Mouse (Mus musculus): ENCODE measurements at regions not wholly inside any gene's neighbourhood (a gene's known extent, or its start where the extent isn't known, plus 50 kb on each side); places are given as distances from the start of the nearest gene placed in this dataset.

GRCm38 (mm10) chr16:8944412-8945102 lies 114.7 kb downstream of the 1810013L24Rik start:
- no peak overlapping the region for H3K4me2 ChIP-seq (replicated peaks; ENCODE audit: low read depth, low read length)
- no peak overlapping the region for H3K4me3 ChIP-seq (ENCODE audit: low read depth, low read length)
- H3K36me3 ChIP-seq (ENCODE audit: control insufficient read depth, insufficient read depth, low read length): no peaks in the 10 kb centered on the region
- H3K9me3 ChIP-seq (ENCODE audit: control insufficient read depth, low read depth, low read length): no peaks in the 10 kb centered on the region
- 32% methylated on average over 5 of the region's 5 CpGs for WGBS
- no peak overlapping the region for H3K9ac ChIP-seq (replicated peaks; ENCODE audit: low read depth, low read length)
- no peaks in the 10 kb centered on the region for H3K27me3 ChIP-seq (ENCODE audit: control insufficient read depth, insufficient read depth, low read length)
- no peak overlapping the region for H3K27ac ChIP-seq (ENCODE audit: low read length)
- H3K4me1 ChIP-seq (ENCODE audit: control insufficient read depth, insufficient read depth, low read length): no peaks in the 10 kb centered on the region
- no peak for ATAC-seq (ENCODE audit: insufficient number of reproducible peaks, insufficient read depth, low FRiP score, low read depth)

DNA sequence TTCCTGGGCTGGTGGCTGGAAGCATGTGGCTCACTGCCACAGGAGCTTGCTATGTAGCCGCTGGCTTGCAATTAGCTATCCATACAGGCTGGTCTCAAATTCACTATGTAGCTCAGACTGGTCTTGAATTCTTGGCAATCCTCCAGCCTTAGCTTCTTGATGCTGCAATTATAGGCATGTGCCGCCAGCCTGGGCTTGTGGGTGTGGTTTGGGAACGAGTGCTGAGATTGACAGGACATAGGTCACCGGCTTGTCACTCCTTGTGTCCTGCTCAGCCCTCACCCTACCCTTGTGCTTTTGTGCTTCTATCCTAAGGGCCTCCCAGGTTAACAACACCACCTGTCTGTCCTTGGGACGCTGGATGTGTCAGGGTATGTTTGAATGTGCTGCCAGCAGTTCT lies 117.9 kb downstream of the 1810013L24Rik start:
- ATAC-seq (ENCODE audit: insufficient number of reproducible peaks, insufficient read depth, low FRiP score, low read depth): no peak
- H3K4me3 ChIP-seq (ENCODE audit: low read depth, low read length): no peak overlapping the region
- H3K27me3 ChIP-seq (ENCODE audit: control insufficient read depth, insufficient read depth, low read length): no peaks in the 10 kb centered on the region
- H3K27ac ChIP-seq (ENCODE audit: low read length): no peak overlapping the region
- WGBS: 63% methylated on average over 5 of the region's 5 CpGs
- H3K9me3 ChIP-seq (ENCODE audit: control insufficient read depth, low read depth, low read length): no peaks in the 10 kb centered on the region
- no peak overlapping the region for H3K4me2 ChIP-seq (replicated peaks; ENCODE audit: low read depth, low read length)
- H3K4me1 ChIP-seq (ENCODE audit: control insufficient read depth, insufficient read depth, low read length): no peaks in the 10 kb centered on the region
- no peak overlapping the region for H3K9ac ChIP-seq (replicated peaks; ENCODE audit: low read depth, low read length)
- H3K36me3 ChIP-seq (ENCODE audit: control insufficient read depth, insufficient read depth, low read length): no peaks in the 10 kb centered on the region

DNA sequence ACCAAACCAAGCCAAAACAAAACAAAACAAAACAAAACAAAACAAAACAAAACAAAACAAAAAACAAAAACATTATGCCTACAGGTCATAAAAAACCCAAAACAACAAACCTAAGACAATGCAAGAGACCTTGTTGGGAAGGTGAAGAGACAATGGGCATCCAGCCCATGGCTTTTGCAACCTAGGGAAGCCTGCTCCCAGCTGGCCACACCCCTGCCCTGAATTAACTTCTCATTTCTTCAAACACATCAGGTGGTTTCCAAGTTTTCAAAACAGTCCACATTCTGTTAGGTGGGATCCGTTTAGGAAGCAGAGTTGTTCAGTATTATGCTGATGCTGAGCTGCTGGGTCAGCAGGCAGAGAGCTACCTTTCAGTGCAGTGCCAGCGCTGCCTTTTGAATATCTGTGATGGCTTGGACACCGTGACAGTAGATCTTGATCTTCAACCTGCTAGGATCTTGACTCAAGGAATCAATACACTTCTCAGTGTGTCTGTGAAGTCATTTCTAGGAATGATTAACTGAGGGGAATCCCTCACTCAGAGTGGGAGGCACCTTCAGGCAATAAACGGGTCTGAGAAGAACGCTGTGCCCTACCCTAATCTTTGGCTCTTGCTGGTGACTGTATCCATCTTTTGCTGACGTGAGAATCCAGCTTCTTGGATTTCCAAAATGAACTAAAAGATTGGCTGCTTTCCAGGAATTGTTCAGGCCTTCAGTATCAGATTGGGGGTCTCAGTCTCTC lies 121.4 kb downstream of the 1810013L24Rik start:
- Histone ChIP-seq H3K4me3 (ENCODE audit: low read depth, low read length) (no peak overlapping the region), H3K9ac (replicated peaks; ENCODE audit: low read depth, low read length) (no peak overlapping the region), H3K36me3 (ENCODE audit: control insufficient read depth, insufficient read depth, low read length) (no peaks in the 10 kb centered on the region), H3K27me3 (ENCODE audit: control insufficient read depth, insufficient read depth, low read length) (no peaks in the 10 kb centered on the region), H3K4me1 (ENCODE audit: control insufficient read depth, insufficient read depth, low read length) (no peaks in the 10 kb centered on the region), H3K9me3 (ENCODE audit: control insufficient read depth, low read depth, low read length) (no peaks in the 10 kb centered on the region), H3K4me2 (replicated peaks; ENCODE audit: low read depth, low read length) (no peak overlapping the region), H3K27ac (ENCODE audit: low read length) (no peak overlapping the region)
- ATAC-seq (ENCODE audit: insufficient number of reproducible peaks, insufficient read depth, low FRiP score, low read depth): no peak
- WGBS: 54% methylated on average over 6 of the region's 6 CpGs

DNA sequence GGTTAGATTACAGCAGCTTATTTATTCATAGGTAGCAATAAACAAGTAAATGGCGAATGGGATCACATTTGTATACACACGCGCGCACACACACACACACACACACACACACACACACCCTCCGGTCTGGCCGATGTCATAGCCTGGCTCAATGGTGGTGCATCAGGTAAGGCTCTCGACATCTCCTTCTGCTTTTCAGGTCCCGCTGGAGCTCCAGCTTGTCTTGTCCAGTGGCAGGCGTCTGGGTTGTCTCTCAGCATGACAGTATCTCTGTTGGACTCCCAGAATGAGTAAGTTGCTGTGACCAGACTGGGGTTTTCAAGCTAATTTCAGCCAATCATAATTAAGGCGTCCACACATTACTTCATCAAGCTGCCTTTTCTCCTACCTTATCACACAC lies 131.8 kb downstream of the 1810013L24Rik start:
- Histone ChIP-seq H3K9me3 (ENCODE audit: control insufficient read depth, low read depth, low read length) (no peaks in the 10 kb centered on the region), H3K27me3 (ENCODE audit: control insufficient read depth, insufficient read depth, low read length) (no peaks in the 10 kb centered on the region), H3K9ac (replicated peaks; ENCODE audit: low read depth, low read length) (no peak overlapping the region), H3K27ac (ENCODE audit: low read length) (no peak overlapping the region), H3K4me1 (ENCODE audit: control insufficient read depth, insufficient read depth, low read length) (no peaks in the 10 kb centered on the region), H3K4me2 (replicated peaks; ENCODE audit: low read depth, low read length) (no peak overlapping the region), H3K4me3 (ENCODE audit: low read depth, low read length) (no peak overlapping the region), H3K36me3 (ENCODE audit: control insufficient read depth, insufficient read depth, low read length) (no peaks in the 10 kb centered on the region)
- 0 out of 2 replicates have a peak, but pooled peaks have one; percentile 10 for ATAC-seq (ENCODE audit: insufficient number of reproducible peaks, insufficient read depth, low FRiP score, low read depth)
- 46% methylated on average over 10 of the region's 10 CpGs for WGBS

- Histone ChIP-seq H3K4me2 (replicated peaks; ENCODE audit: low read depth, low read length) (no peak overlapping the region), H3K4me1 (ENCODE audit: control insufficient read depth, insufficient read depth, low read length) (no peaks in the 10 kb centered on the region), H3K36me3 (ENCODE audit: control insufficient read depth, insufficient read depth, low read length) (no peaks in the 10 kb centered on the region), H3K9me3 (ENCODE audit: control insufficient read depth, low read depth, low read length) (no peaks in the 10 kb centered on the region), H3K27me3 (ENCODE audit: control insufficient read depth, insufficient read depth, low read length) (no peaks in the 10 kb centered on the region), H3K9ac (replicated peaks; ENCODE audit: low read depth, low read length) (no peak overlapping the region), H3K4me3 (ENCODE audit: low read depth, low read length) (no peak overlapping the region), H3K27ac (ENCODE audit: low read length) (no peak overlapping the region)
- ATAC-seq (ENCODE audit: insufficient number of reproducible peaks, insufficient read depth, low FRiP score, low read depth): no peak
- WGBS: 82% methylated on average over 7 of the region's 7 CpGs
These were observed 163.8 kb downstream of the 1810013L24Rik start for GRCm38 (mm10) chr16:8993521-8994250.

GRCm38 (mm10) chr16:8994521-8994920 lies 164.6 kb downstream of the 1810013L24Rik start:
- H3K4me3 ChIP-seq (ENCODE audit: low read depth, low read length): no peak overlapping the region
- no peak overlapping the region for H3K4me2 ChIP-seq (replicated peaks; ENCODE audit: low read depth, low read length)
- H3K36me3 ChIP-seq (ENCODE audit: control insufficient read depth, insufficient read depth, low read length): no peaks in the 10 kb centered on the region
- WGBS: 97% methylated on average over 1 of the region's 1 CpGs
- no peak overlapping the region for H3K27ac ChIP-seq (ENCODE audit: low read length)
- no peak overlapping the region for H3K9ac ChIP-seq (replicated peaks; ENCODE audit: low read depth, low read length)
- H3K9me3 ChIP-seq (ENCODE audit: control insufficient read depth, low read depth, low read length): no peaks in the 10 kb centered on the region
- H3K27me3 ChIP-seq (ENCODE audit: control insufficient read depth, insufficient read depth, low read length): no peaks in the 10 kb centered on the region
- no peaks in the 10 kb centered on the region for H3K4me1 ChIP-seq (ENCODE audit: control insufficient read depth, insufficient read depth, low read length)
- ATAC-seq (ENCODE audit: insufficient number of reproducible peaks, insufficient read depth, low FRiP score, low read depth): no peak

DNA sequence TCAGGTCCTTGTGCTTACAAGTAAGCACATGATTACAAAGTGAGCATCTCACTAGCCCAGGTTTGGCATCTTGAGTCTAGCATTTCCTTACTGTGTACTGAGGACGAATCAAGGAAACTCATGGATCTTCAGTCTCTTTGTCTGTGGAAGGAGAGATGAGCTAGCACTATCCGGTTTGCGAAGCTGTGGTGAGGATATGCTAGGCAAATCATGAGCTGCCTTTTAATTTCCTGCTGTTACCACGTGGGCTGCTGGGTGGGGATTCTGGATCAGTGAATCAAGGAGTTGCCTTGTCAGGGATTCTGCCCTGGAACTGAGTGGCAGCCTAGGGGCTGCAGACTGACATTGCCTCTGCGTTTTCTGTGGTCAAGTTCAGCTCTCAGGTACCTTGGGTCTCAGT lies 167.3 kb downstream of the 1810013L24Rik start:
- 69% methylated on average over 5 of the region's 5 CpGs for WGBS
- no peak for ATAC-seq (ENCODE audit: insufficient number of reproducible peaks, insufficient read depth, low FRiP score, low read depth)
- no peak overlapping the region for H3K9ac ChIP-seq (replicated peaks; ENCODE audit: low read depth, low read length)
- no peaks in the 10 kb centered on the region for H3K36me3 ChIP-seq (ENCODE audit: control insufficient read depth, insufficient read depth, low read length)
- H3K9me3 ChIP-seq (ENCODE audit: control insufficient read depth, low read depth, low read length): no peaks in the 10 kb centered on the region
- H3K27me3 ChIP-seq (ENCODE audit: control insufficient read depth, insufficient read depth, low read length): no peaks in the 10 kb centered on the region
- no peak overlapping the region for H3K4me2 ChIP-seq (replicated peaks; ENCODE audit: low read depth, low read length)
- H3K27ac ChIP-seq (ENCODE audit: low read length): no peak overlapping the region
- H3K4me3 ChIP-seq (ENCODE audit: low read depth, low read length): no peak overlapping the region
- H3K4me1 ChIP-seq (ENCODE audit: control insufficient read depth, insufficient read depth, low read length): no peaks in the 10 kb centered on the region

- peak; percentile 23; the same call in 1 of the 2 replicates for ATAC-seq (ENCODE audit: insufficient number of reproducible peaks, insufficient read depth, low FRiP score, low read depth)
- no peak overlapping the region for H3K4me2 ChIP-seq (replicated peaks; ENCODE audit: low read depth, low read length)
- no peak overlapping the region for H3K9ac ChIP-seq (replicated peaks; ENCODE audit: low read depth, low read length)
- H3K27me3 ChIP-seq (ENCODE audit: control insufficient read depth, insufficient read depth, low read length): no peaks in the 10 kb centered on the region
- 35% methylated on average over 6 of the region's 6 CpGs for WGBS
- no peaks in the 10 kb centered on the region for H3K36me3 ChIP-seq (ENCODE audit: control insufficient read depth, insufficient read depth, low read length)
- H3K27ac ChIP-seq (ENCODE audit: low read length): no peak overlapping the region
- H3K4me3 ChIP-seq (ENCODE audit: low read depth, low read length): no peak overlapping the region
- H3K4me1 ChIP-seq (ENCODE audit: control insufficient read depth, insufficient read depth, low read length): no peaks in the 10 kb centered on the region
- H3K9me3 ChIP-seq (ENCODE audit: control insufficient read depth, low read depth, low read length): no peaks in the 10 kb centered on the region
These were observed 174.1 kb downstream of the 1810013L24Rik start for GRCm38 (mm10) chr16:9004012-9004411.

All from stomach, embryonic 14.5 days (tissue).